Mouse (Mus musculus): ENCODE results near the gene Gm44596. TPM values are rescaled to one million over a fixed set of nuclear protein-coding genes. Genes with fewer than 3 reads are reported as not detected.

Gm44596 gene
- polyA plus RNA-seq (2015; fragmentation: Nextera tagmentation; extraction: Ambion mirVana) = not detected in 2 replicates

GRCm38 (mm10) chr6:128375192-128375591 lies at the start of gene Gm44596, which contains the start of gene Tex52:
Gene Gm44596 (plus strand): TSS chr6:128375503.
Gene Tex52 (plus strand): TSS chr6:128375456.
- peaks cover 27% of the 10 kb centered on the region for H3K36me3 ChIP-seq (ENCODE audit: control insufficient read depth, insufficient read depth, low read length)
- H3K4me1 ChIP-seq (ENCODE audit: control insufficient read depth, insufficient read depth, low read length) = no peaks in the 10 kb centered on the region
- no peak within 1 kb of the TSS for H3K4me2 ChIP-seq (ENCODE audit: low read depth, low read length)
- no peaks in the 10 kb centered on the region for H3K27me3 ChIP-seq (replicated peaks; ENCODE audit: control insufficient read depth, insufficient read depth, low read length)
- WGBS = 43% methylated on average over 6 of the region's 6 CpGs
- H3K4me3 ChIP-seq (ENCODE audit: low read length) = no peak within 1 kb of the TSS
- ATAC-seq = 0 out of 2 replicates have a peak, but pooled peaks have one; percentile 45
- H3K9ac ChIP-seq (ENCODE audit: low read depth, low read length) = no peak within 1 kb of the TSS
- no peak within 1 kb of the TSS for H3K27ac ChIP-seq (ENCODE audit: low read length)
- no peaks in the 10 kb centered on the region for H3K9me3 ChIP-seq (ENCODE audit: control insufficient read depth, low read length)

- Histone ChIP-seq H3K9me3 (ENCODE audit: control insufficient read depth, low read length) (no peaks in the 10 kb centered on the region), H3K4me1 (ENCODE audit: control insufficient read depth, insufficient read depth, low read length) (no peaks in the 10 kb centered on the region), H3K4me3 (ENCODE audit: low read length) (no peak overlapping the region), H3K4me2 (ENCODE audit: low read depth, low read length) (peak overlapping the region; percentile 10; the same call in 1 of the 2 replicates), H3K36me3 (ENCODE audit: control insufficient read depth, insufficient read depth, low read length) (peaks cover 13% of the 10 kb centered on the region), H3K27me3 (replicated peaks; ENCODE audit: control insufficient read depth, insufficient read depth, low read length) (no peaks in the 10 kb centered on the region), H3K27ac (ENCODE audit: low read length) (no peak overlapping the region), H3K9ac (ENCODE audit: low read depth, low read length) (no peak overlapping the region)
- 22% methylated on average over 12 of the region's 12 CpGs for WGBS
- peak; percentile 62; the same call in 1 of the 2 replicates for ATAC-seq
Observed at GRCm38 (mm10) chr6:128334397-128335124, 40.7 kb upstream of the Gm44596 start.

- Histone ChIP-seq H3K4me3 (ENCODE audit: low read length) (no peak overlapping the region), H3K27ac (ENCODE audit: low read length) (no peak overlapping the region), H3K27me3 (replicated peaks; ENCODE audit: control insufficient read depth, insufficient read depth, low read length) (no peaks in the 10 kb centered on the region), H3K9me3 (ENCODE audit: control insufficient read depth, low read length) (no peaks in the 10 kb centered on the region), H3K4me1 (ENCODE audit: control insufficient read depth, insufficient read depth, low read length) (no peaks in the 10 kb centered on the region), H3K9ac (ENCODE audit: low read depth, low read length) (no peak overlapping the region), H3K4me2 (ENCODE audit: low read depth, low read length) (no peak overlapping the region), H3K36me3 (ENCODE audit: control insufficient read depth, insufficient read depth, low read length) (peaks cover 3% of the 10 kb centered on the region; the same call in 1 of the 2 replicates)
- no peak for ATAC-seq
- 63% methylated on average over 7 of the region's 7 CpGs for WGBS
Observed at GRCm38 (mm10) chr6:128337467-128337866, 37.8 kb upstream of the Gm44596 start.

GRCm38 (mm10) chr6:128338876-128339275 lies 36.4 kb upstream of the Gm44596 start:
- H3K27ac ChIP-seq (ENCODE audit: low read length) = peak overlapping the region; percentile 45; the same call in 1 of the 2 replicates
- H3K9ac ChIP-seq (ENCODE audit: low read depth, low read length) = no peak overlapping the region
- no peaks in the 10 kb centered on the region for H3K36me3 ChIP-seq (ENCODE audit: control insufficient read depth, insufficient read depth, low read length)
- no peaks in the 10 kb centered on the region for H3K9me3 ChIP-seq (ENCODE audit: control insufficient read depth, low read length)
- H3K27me3 ChIP-seq (replicated peaks; ENCODE audit: control insufficient read depth, insufficient read depth, low read length) = no peaks in the 10 kb centered on the region
- no peak for ATAC-seq
- no peak overlapping the region for H3K4me2 ChIP-seq (ENCODE audit: low read depth, low read length)
- 28% methylated on average over 5 of the region's 5 CpGs for WGBS
- H3K4me1 ChIP-seq (ENCODE audit: control insufficient read depth, insufficient read depth, low read length) = no peaks in the 10 kb centered on the region
- H3K4me3 ChIP-seq (ENCODE audit: low read length) = no peak overlapping the region

- H3K27ac ChIP-seq (ENCODE audit: low read length) = no peak overlapping the region; the same call in 1 of the 2 replicates
- H3K4me3 ChIP-seq (ENCODE audit: low read length) = no peak overlapping the region
- WGBS = 85% methylated on average over 11 of the region's 11 CpGs
Observed at GRCm38 (mm10) chr6:128341956-128342723, 33.2 kb upstream of the Gm44596 start.

GRCm38 (mm10) chr6:128345623-128346022 lies 29.7 kb upstream of the Gm44596 start:
- WGBS = 87% methylated on average over 10 of the region's 10 CpGs
- H3K4me1 ChIP-seq (ENCODE audit: control insufficient read depth, insufficient read depth, low read length) = no peaks in the 10 kb centered on the region
- H3K4me3 ChIP-seq (ENCODE audit: low read length) = no peak overlapping the region
- no peak overlapping the region for H3K4me2 ChIP-seq (ENCODE audit: low read depth, low read length)
- no peaks in the 10 kb centered on the region for H3K9me3 ChIP-seq (ENCODE audit: control insufficient read depth, low read length)
- no peak overlapping the region for H3K9ac ChIP-seq (ENCODE audit: low read depth, low read length)
- H3K27me3 ChIP-seq (replicated peaks; ENCODE audit: control insufficient read depth, insufficient read depth, low read length) = no peaks in the 10 kb centered on the region
- ATAC-seq = no peak
- no peaks in the 10 kb centered on the region for H3K36me3 ChIP-seq (ENCODE audit: control insufficient read depth, insufficient read depth, low read length)
- H3K27ac ChIP-seq (ENCODE audit: low read length) = no peak overlapping the region

More at GRCm38 (mm10) chr6:128341956-128342723, 33.2 kb upstream of the Gm44596 start:
- no peak overlapping the region for H3K4me2 ChIP-seq (ENCODE audit: low read depth, low read length)
- no peak for ATAC-seq
- no peak overlapping the region for H3K9ac ChIP-seq (ENCODE audit: low read depth, low read length)
- H3K4me1 ChIP-seq (ENCODE audit: control insufficient read depth, insufficient read depth, low read length) = no peaks in the 10 kb centered on the region
- H3K27me3 ChIP-seq (replicated peaks; ENCODE audit: control insufficient read depth, insufficient read depth, low read length) = no peaks in the 10 kb centered on the region
- no peaks in the 10 kb centered on the region for H3K36me3 ChIP-seq (ENCODE audit: control insufficient read depth, insufficient read depth, low read length)
- H3K9me3 ChIP-seq (ENCODE audit: control insufficient read depth, low read length) = no peaks in the 10 kb centered on the region

- H3K9me3 ChIP-seq (ENCODE audit: control insufficient read depth, low read length) = no peaks in the 10 kb centered on the region
- ATAC-seq = no peak
- H3K27ac ChIP-seq (ENCODE audit: low read length) = no peak overlapping the region
- 0 out of 2 replicates have a peak, but pooled peaks cover 2% of the 10 kb centered on the region for H3K36me3 ChIP-seq (ENCODE audit: control insufficient read depth, insufficient read depth, low read length)
- WGBS = 77% methylated on average over 6 of the region's 6 CpGs
- H3K27me3 ChIP-seq (replicated peaks; ENCODE audit: control insufficient read depth, insufficient read depth, low read length) = no peaks in the 10 kb centered on the region
- H3K9ac ChIP-seq (ENCODE audit: low read depth, low read length) = no peak overlapping the region
- H3K4me1 ChIP-seq (ENCODE audit: control insufficient read depth, insufficient read depth, low read length) = no peaks in the 10 kb centered on the region
- no peak overlapping the region for H3K4me2 ChIP-seq (ENCODE audit: low read depth, low read length)
- H3K4me3 ChIP-seq (ENCODE audit: low read length) = no peak overlapping the region
Observed at GRCm38 (mm10) chr6:128346782-128347181, 28.5 kb upstream of the Gm44596 start.

GRCm38 (mm10) chr6:128349711-128350110 lies 25.6 kb upstream of the Gm44596 start:
- Histone ChIP-seq H3K4me1 (ENCODE audit: control insufficient read depth, insufficient read depth, low read length) (peaks cover 3% of the 10 kb centered on the region; the same call in 1 of the 2 replicates), H3K4me3 (ENCODE audit: low read length) (no peak overlapping the region), H3K36me3 (ENCODE audit: control insufficient read depth, insufficient read depth, low read length) (0 out of 2 replicates have a peak, but pooled peaks cover 2% of the 10 kb centered on the region), H3K9me3 (ENCODE audit: control insufficient read depth, low read length) (no peaks in the 10 kb centered on the region), H3K27ac (ENCODE audit: low read length) (no peak overlapping the region), H3K27me3 (replicated peaks; ENCODE audit: control insufficient read depth, insufficient read depth, low read length) (no peaks in the 10 kb centered on the region), H3K4me2 (ENCODE audit: low read depth, low read length) (no peak overlapping the region), H3K9ac (ENCODE audit: low read depth, low read length) (no peak overlapping the region)
- WGBS = 48% methylated on average over 7 of the region's 7 CpGs
- no peak for ATAC-seq

GRCm38 (mm10) chr6:128354140-128354539 lies 21.2 kb upstream of the Gm44596 start:
- ATAC-seq = no peak
- 69% methylated on average over 3 of the region's 3 CpGs for WGBS
- Histone ChIP-seq H3K9me3 (ENCODE audit: control insufficient read depth, low read length) (no peaks in the 10 kb centered on the region), H3K27me3 (replicated peaks; ENCODE audit: control insufficient read depth, insufficient read depth, low read length) (no peaks in the 10 kb centered on the region), H3K36me3 (ENCODE audit: control insufficient read depth, insufficient read depth, low read length) (peaks cover 15% of the 10 kb centered on the region), H3K4me1 (ENCODE audit: control insufficient read depth, insufficient read depth, low read length) (peaks cover 8% of the 10 kb centered on the region), H3K27ac (ENCODE audit: low read length) (no peak overlapping the region), H3K4me2 (ENCODE audit: low read depth, low read length) (no peak overlapping the region), H3K4me3 (ENCODE audit: low read length) (no peak overlapping the region), H3K9ac (ENCODE audit: low read depth, low read length) (no peak overlapping the region)
